Mouse (Mus musculus) forebrain, embryonic 15.5 days (tissue): Measurements from ENCODE around the gene Chrna3. TPM values are rescaled to one million over a fixed set of nuclear protein-coding genes. Genes with fewer than 3 reads are reported as not detected.

ENCODE experiments used
- ATAC-seq: fragments of 200-750 bp; cut with Nextera tagmentation; replicated peaks from 2 replicates; pipeline ENCODE4 v1.8.0; 2017; ENCODE audit warnings: mild to moderate bottlenecking, moderate TSS enrichment, moderate library complexity
- H3K27ac ChIP-seq: fragments of 300-500 bp; sonication (generic); replicated peaks from 2 replicates; pipeline ENCODE4 v1.5.1; 2015; ENCODE audit warnings: mild to moderate bottlenecking, inconsistent platforms
- H3K27me3 ChIP-seq: fragments of 300-500 bp; sonication (generic); 2 replicates; pipeline ENCODE4 v1.6.1; 2015; ENCODE audit warnings: inconsistent platforms
- H3K36me3 ChIP-seq: fragments of 300-500 bp; sonication (generic); 2 replicates; pipeline ENCODE4 v1.6.1; 2015; ENCODE audit warnings: mild to moderate bottlenecking, inconsistent platforms
- H3K4me1 ChIP-seq: fragments of 300-500 bp; sonication (generic); 2 replicates; pipeline ENCODE4 v1.6.1; 2015; ENCODE audit warnings: inconsistent platforms
- H3K4me2 ChIP-seq: fragments of 300-500 bp; sonication (generic); replicated peaks from 2 replicates; pipeline ENCODE4 v1.6.1; 2015; ENCODE audit warnings: mild to moderate bottlenecking, inconsistent platforms
- H3K4me3 ChIP-seq: fragments of 300-500 bp; sonication (generic); 2 replicates; pipeline ENCODE4 v1.5.1; 2015; ENCODE audit warnings: mild to moderate bottlenecking, inconsistent platforms
- H3K9ac ChIP-seq: fragments of 300-500 bp; sonication (generic); replicated peaks from 2 replicates; pipeline ENCODE4 v1.6.1; 2015; ENCODE audit warnings: mild to moderate bottlenecking, inconsistent platforms
- H3K9me3 ChIP-seq: fragments of 300-500 bp; sonication (generic); 2 replicates; pipeline ENCODE4 v1.6.1; 2016; ENCODE audit warnings: inconsistent platforms
- WGBS: fragments of 180-500 bp; shearing (Covaris S2); methylation state at CpG from one replicate; pipeline ENCODE4 v1.1.7; 2015; ENCODE audit warnings: mixed read lengths; 5-methylcytosine and 5-hydroxymethylcytosine counted together
- polyA plus RNA-seq: library from polyadenylated mRNA; unstranded; fragments of >200 nt; fragmentation: Nextera tagmentation; extraction: Ambion mirVana; gene quantifications from 2 replicates; pipeline ENCODE4 v1.2.1, GENCODE M21; 2015

Chrna3 gene
- polyA plus RNA-seq, result 3.7 and 3.8 TPM in 2 replicates

GRCm38 (mm10) chr9:55026275-55026663 is at the start of gene Chrna3:
Chrna3 (minus strand) TSS chr9:55026562.
- Histone ChIP-seq H3K4me2 (peak within 1 kb of the TSS; percentile 89), H3K4me1 (peaks cover 10% of the 10 kb centered on the region), H3K9ac (peak within 1 kb of the TSS; percentile 50), H3K27ac (no peak within 1 kb of the TSS), H3K27me3 (peaks cover 33% of the 10 kb centered on the region), H3K36me3 (no peaks in the 10 kb centered on the region), H3K4me3 (peak within 1 kb of the TSS; percentile 52), H3K9me3 (no peaks in the 10 kb centered on the region)
- WGBS, result 1% methylated on average over 36 of the region's 39 CpGs
- ATAC-seq, result peak; percentile 78

GRCm38 (mm10) chr9:55067965-55068265 is 41.6 kb upstream of the Chrna3 start:
- no peak overlapping the region for H3K4me2 ChIP-seq
- H3K27ac ChIP-seq, result peak overlapping the region; percentile 20; the same call in 1 of the 2 replicates
- no peaks in the 10 kb centered on the region for H3K27me3 ChIP-seq
- H3K9ac ChIP-seq, result no peak overlapping the region
- no peaks in the 10 kb centered on the region for H3K36me3 ChIP-seq
- WGBS, result 20% methylated on average over 5 of the region's 5 CpGs
- ATAC-seq, result no peak
- H3K4me1 ChIP-seq, result peaks cover 11% of the 10 kb centered on the region
- H3K9me3 ChIP-seq, result no peaks in the 10 kb centered on the region
- H3K4me3 ChIP-seq, result no peak overlapping the region

GRCm38 (mm10) chr9:55067260-55067964 is 41.0 kb upstream of the Chrna3 start:
- Histone ChIP-seq H3K36me3 (no peaks in the 10 kb centered on the region), H3K27me3 (no peaks in the 10 kb centered on the region), H3K27ac (peak overlapping the region; percentile 20; the same call in 1 of the 2 replicates), H3K4me3 (no peak overlapping the region), H3K4me1 (peaks cover 11% of the 10 kb centered on the region), H3K9me3 (no peaks in the 10 kb centered on the region), H3K4me2 (no peak overlapping the region), H3K9ac (no peak overlapping the region)
- WGBS, result 8% methylated on average over 8 of the region's 8 CpGs
- peak; percentile 57; the same call in 1 of the 2 replicates for ATAC-seq

- Histone ChIP-seq H3K9ac (no peak overlapping the region), H3K27me3 (no peaks in the 10 kb centered on the region), H3K36me3 (no peaks in the 10 kb centered on the region), H3K9me3 (no peaks in the 10 kb centered on the region), H3K4me3 (no peak overlapping the region), H3K27ac (no peak overlapping the region), H3K4me2 (no peak overlapping the region), H3K4me1 (peaks cover 11% of the 10 kb centered on the region)
- 89% methylated on average over 9 of the region's 9 CpGs for WGBS
- no peak for ATAC-seq
These were observed 38.9 kb upstream of the Chrna3 start for GRCm38 (mm10) chr9:55065241-55065640.

- no peak for ATAC-seq
These were observed 31.7 kb upstream of the Chrna3 start for GRCm38 (mm10) chr9:55058067-55058466.

GRCm38 (mm10) chr9:55055386-55055930 is 29.1 kb upstream of the Chrna3 start:
- no peak for ATAC-seq
- no peak overlapping the region for H3K4me2 ChIP-seq

More at GRCm38 (mm10) chr9:55058067-55058466, 31.7 kb upstream of the Chrna3 start:
- no peak overlapping the region for H3K9ac ChIP-seq
- no peaks in the 10 kb centered on the region for H3K27me3 ChIP-seq
- no peaks in the 10 kb centered on the region for H3K9me3 ChIP-seq
- no peak overlapping the region for H3K4me2 ChIP-seq
- 87% methylated on average over 4 of the region's 4 CpGs for WGBS
- no peaks in the 10 kb centered on the region for H3K36me3 ChIP-seq
- no peak overlapping the region for H3K27ac ChIP-seq
- no peaks in the 10 kb centered on the region for H3K4me1 ChIP-seq
- H3K4me3 ChIP-seq, result no peak overlapping the region

GRCm38 (mm10) chr9:55048211-55048880 is 22.0 kb upstream of the Chrna3 start, which contains the start of gene Chrnb4:
Chrnb4 (minus strand) TSS chr9:55048779.
- 0% methylated on average over 23 of the region's 23 CpGs for WGBS
- no peaks in the 10 kb centered on the region for H3K27me3 ChIP-seq

More at GRCm38 (mm10) chr9:55055386-55055930, 29.1 kb upstream of the Chrna3 start:
- Histone ChIP-seq H3K4me3 (no peak overlapping the region), H3K4me1 (no peaks in the 10 kb centered on the region), H3K27ac (no peak overlapping the region), H3K9ac (no peak overlapping the region), H3K9me3 (no peaks in the 10 kb centered on the region), H3K27me3 (no peaks in the 10 kb centered on the region), H3K36me3 (no peaks in the 10 kb centered on the region)
- whole genome bisulfite sequencing, result 82% methylated on average over 2 of the region's 2 CpGs

GRCm38 (mm10) chr9:55046764-55047163 is 20.4 kb upstream of the Chrna3 start:
- Histone ChIP-seq H3K36me3 (no peaks in the 10 kb centered on the region), H3K27me3 (no peaks in the 10 kb centered on the region), H3K9ac (no peak overlapping the region), H3K27ac (no peak overlapping the region), H3K9me3 (no peaks in the 10 kb centered on the region), H3K4me1 (peaks cover 13% of the 10 kb centered on the region), H3K4me3 (no peak overlapping the region), H3K4me2 (no peak overlapping the region)
- ATAC-seq, result no peak
- WGBS, result 0% methylated on average over 3 of the region's 3 CpGs

More at GRCm38 (mm10) chr9:55048211-55048880, 22.0 kb upstream of the Chrna3 start, which contains the start of gene Chrnb4:
- H3K4me1 ChIP-seq, result peaks cover 12% of the 10 kb centered on the region
- H3K9me3 ChIP-seq, result no peaks in the 10 kb centered on the region
- H3K4me2 ChIP-seq, result peak within 1 kb of the TSS; percentile 83
- peak within 1 kb of the TSS; percentile 42 for H3K9ac ChIP-seq
- ATAC-seq, result peak; percentile 78
- H3K27ac ChIP-seq, result no peak within 1 kb of the TSS
- no peaks in the 10 kb centered on the region for H3K36me3 ChIP-seq
- peak within 1 kb of the TSS; percentile 46 for H3K4me3 ChIP-seq

GRCm38 (mm10) chr9:55045001-55045400 is 18.6 kb upstream of the Chrna3 start:
- Histone ChIP-seq H3K27me3 (no peaks in the 10 kb centered on the region), H3K36me3 (no peaks in the 10 kb centered on the region), H3K9me3 (no peaks in the 10 kb centered on the region), H3K4me2 (no peak overlapping the region), H3K9ac (no peak overlapping the region), H3K4me1 (peaks cover 24% of the 10 kb centered on the region), H3K27ac (no peak overlapping the region), H3K4me3 (no peak overlapping the region)
- WGBS, result 65% methylated on average over 2 of the region's 2 CpGs
- no peak for ATAC-seq

GRCm38 (mm10) chr9:55043688-55044087 is 17.3 kb upstream of the Chrna3 start:
- no peak overlapping the region for H3K27ac ChIP-seq
- no peak for ATAC-seq
- H3K36me3 ChIP-seq, result no peaks in the 10 kb centered on the region
- no peak overlapping the region for H3K4me2 ChIP-seq
- H3K4me1 ChIP-seq, result peaks cover 23% of the 10 kb centered on the region
- 16% methylated on average over 8 of the region's 8 CpGs for WGBS
- no peak overlapping the region for H3K9ac ChIP-seq
- H3K27me3 ChIP-seq, result no peaks in the 10 kb centered on the region
- no peaks in the 10 kb centered on the region for H3K9me3 ChIP-seq
- H3K4me3 ChIP-seq, result no peak overlapping the region

GRCm38 (mm10) chr9:55041389-55041788 is 15.0 kb upstream of the Chrna3 start:
- H3K4me3 ChIP-seq, result no peak overlapping the region
- no peak overlapping the region for H3K9ac ChIP-seq
- H3K4me2 ChIP-seq, result no peak overlapping the region
- H3K27me3 ChIP-seq, result no peaks in the 10 kb centered on the region
- 30% methylated on average over 2 of the region's 2 CpGs for WGBS
- H3K27ac ChIP-seq, result 0 out of 2 replicates have a peak overlapping the region, but pooled peaks have one; percentile 31
- H3K36me3 ChIP-seq, result no peaks in the 10 kb centered on the region
- no peaks in the 10 kb centered on the region for H3K9me3 ChIP-seq
- no peak; the same call in 1 of the 2 replicates for ATAC-seq
- peaks cover 14% of the 10 kb centered on the region for H3K4me1 ChIP-seq

- H3K4me3 ChIP-seq, result no peak overlapping the region
- H3K4me1 ChIP-seq, result peaks cover 14% of the 10 kb centered on the region
- H3K9me3 ChIP-seq, result no peaks in the 10 kb centered on the region
- H3K4me2 ChIP-seq, result no peak overlapping the region
- H3K36me3 ChIP-seq, result no peaks in the 10 kb centered on the region
- H3K9ac ChIP-seq, result no peak overlapping the region
- H3K27ac ChIP-seq, result no peak overlapping the region
- ATAC-seq, result peak; percentile 35; the same call in 1 of the 2 replicates
- WGBS, result 54% methylated on average over 5 of the region's 5 CpGs
- H3K27me3 ChIP-seq, result no peaks in the 10 kb centered on the region
These were observed 13.6 kb upstream of the Chrna3 start for GRCm38 (mm10) chr9:55039983-55040382.
